Mouse (Mus musculus): Measurements from ENCODE around the gene Slc23a2. TPM values are rescaled to one million over a fixed set of nuclear protein-coding genes. Genes with fewer than 3 reads are reported as not detected.

Slc23a2 gene
- polyA plus RNA-seq, 1 experiment from 2014 or later: 7.8 TPM

GRCm38 (mm10) chr2:132030418-132031363, 114.2 kb downstream of the Slc23a2 start:
- ATAC-seq (replicated peaks; ENCODE audit: insufficient number of reproducible peaks, insufficient read depth, low FRiP score, low read depth): no peak
- no peaks in the 10 kb centered on the region; the same call in 1 of the 2 replicates for H3K27me3 ChIP-seq
- peak overlapping the region; percentile 80 for H3K27ac ChIP-seq
- peak overlapping the region; percentile 99 for H3K4me2 ChIP-seq
- H3K36me3 ChIP-seq: no peaks in the 10 kb centered on the region
- H3K9ac ChIP-seq: peak overlapping the region; percentile 72
- WGBS: 22% methylated on average over 23 of the region's 23 CpGs
- peak overlapping the region; percentile 75 for H3K4me3 ChIP-seq
- no peaks in the 10 kb centered on the region for H3K9me3 ChIP-seq (replicated peaks)
- peaks cover 30% of the 10 kb centered on the region for H3K4me1 ChIP-seq (replicated peaks)

- Histone ChIP-seq H3K27ac (peak within 1 kb of the TSS; percentile 80), H3K36me3 (no peaks in the 10 kb centered on the region), H3K9me3 (replicated peaks) (no peaks in the 10 kb centered on the region), H3K27me3 (no peaks in the 10 kb centered on the region; the same call in 1 of the 2 replicates), H3K4me3 (peak within 1 kb of the TSS; percentile 75), H3K4me2 (peak within 1 kb of the TSS; percentile 99), H3K9ac (peak within 1 kb of the TSS; percentile 72), H3K4me1 (replicated peaks) (peaks cover 25% of the 10 kb centered on the region)
- 1% methylated on average over 41 of the region's 48 CpGs for WGBS
- peak; percentile 85 for ATAC-seq (replicated peaks; ENCODE audit: insufficient number of reproducible peaks, insufficient read depth, low FRiP score, low read depth)
These were observed 115.1 kb downstream of the Slc23a2 start, which contains the start of gene Rassf2 for GRCm38 (mm10) chr2:132029646-132030417. Gene Rassf2, minus strand, starts transcription at chr2:132030258.

- peak; percentile 24; the same call in 1 of the 2 replicates for ATAC-seq (replicated peaks; ENCODE audit: insufficient number of reproducible peaks, insufficient read depth, low FRiP score, low read depth)
These were observed 115.9 kb downstream of the Slc23a2 start for GRCm38 (mm10) chr2:132028894-132029605.

GRCm38 (mm10) chr2:132028107-132028506, 116.8 kb downstream of the Slc23a2 start:
- no peak overlapping the region for H3K9ac ChIP-seq
- H3K4me2 ChIP-seq: peak overlapping the region; percentile 99
- H3K9me3 ChIP-seq (replicated peaks): no peaks in the 10 kb centered on the region
- peaks cover 26% of the 10 kb centered on the region for H3K4me1 ChIP-seq (replicated peaks)
- WGBS: 58% methylated on average over 5 of the region's 5 CpGs
- H3K27ac ChIP-seq: peak overlapping the region; percentile 80; the same call in 1 of the 2 replicates
- H3K27me3 ChIP-seq: no peaks in the 10 kb centered on the region; the same call in 1 of the 2 replicates
- peak overlapping the region; percentile 75 for H3K4me3 ChIP-seq
- ATAC-seq (replicated peaks; ENCODE audit: insufficient number of reproducible peaks, insufficient read depth, low FRiP score, low read depth): no peak
- no peaks in the 10 kb centered on the region for H3K36me3 ChIP-seq

More at GRCm38 (mm10) chr2:132028894-132029605, 115.9 kb downstream of the Slc23a2 start:
- Histone ChIP-seq H3K27ac (peak overlapping the region; percentile 80), H3K9ac (peak overlapping the region; percentile 72), H3K4me3 (peak overlapping the region; percentile 75), H3K4me2 (peak overlapping the region; percentile 99), H3K36me3 (no peaks in the 10 kb centered on the region), H3K9me3 (replicated peaks) (no peaks in the 10 kb centered on the region), H3K27me3 (no peaks in the 10 kb centered on the region; the same call in 1 of the 2 replicates), H3K4me1 (replicated peaks) (peaks cover 25% of the 10 kb centered on the region)
- WGBS: 2% methylated on average over 36 of the region's 36 CpGs

- no peaks in the 10 kb centered on the region for H3K36me3 ChIP-seq
- H3K27me3 ChIP-seq: no peaks in the 10 kb centered on the region; the same call in 1 of the 2 replicates
- H3K4me2 ChIP-seq: peak overlapping the region; percentile 99
- H3K4me3 ChIP-seq: 0 out of 2 replicates have a peak overlapping the region, but pooled peaks have one; percentile 16
- peaks cover 33% of the 10 kb centered on the region for H3K4me1 ChIP-seq (replicated peaks)
- H3K9ac ChIP-seq: no peak overlapping the region
- H3K27ac ChIP-seq: no peak overlapping the region
- no peak for ATAC-seq (replicated peaks; ENCODE audit: insufficient number of reproducible peaks, insufficient read depth, low FRiP score, low read depth)
- 56% methylated on average over 5 of the region's 5 CpGs for WGBS
- H3K9me3 ChIP-seq (replicated peaks): no peaks in the 10 kb centered on the region
These were observed 117.5 kb downstream of the Slc23a2 start for GRCm38 (mm10) chr2:132027366-132027765.

GRCm38 (mm10) chr2:132024028-132024427, 120.9 kb downstream of the Slc23a2 start:
- Histone ChIP-seq H3K27me3 (no peaks in the 10 kb centered on the region; the same call in 1 of the 2 replicates), H3K4me2 (no peak overlapping the region), H3K9ac (no peak overlapping the region), H3K4me1 (replicated peaks) (peaks cover 35% of the 10 kb centered on the region), H3K4me3 (no peak overlapping the region), H3K36me3 (no peaks in the 10 kb centered on the region), H3K9me3 (replicated peaks) (no peaks in the 10 kb centered on the region), H3K27ac (no peak overlapping the region)
- ATAC-seq (replicated peaks; ENCODE audit: insufficient number of reproducible peaks, insufficient read depth, low FRiP score, low read depth): no peak
- 79% methylated on average over 4 of the region's 4 CpGs for WGBS

- H3K4me1 ChIP-seq (replicated peaks): peaks cover 39% of the 10 kb centered on the region
- no peak overlapping the region for H3K9ac ChIP-seq
- no peaks in the 10 kb centered on the region for H3K9me3 ChIP-seq (replicated peaks)
- no peak overlapping the region for H3K4me2 ChIP-seq
- H3K36me3 ChIP-seq: no peaks in the 10 kb centered on the region
- H3K4me3 ChIP-seq: no peak overlapping the region
- 62% methylated on average over 8 of the region's 8 CpGs for WGBS
- H3K27me3 ChIP-seq: no peaks in the 10 kb centered on the region; the same call in 1 of the 2 replicates
- no peak for ATAC-seq (replicated peaks; ENCODE audit: insufficient number of reproducible peaks, insufficient read depth, low FRiP score, low read depth)
- H3K27ac ChIP-seq: peak overlapping the region; percentile 71
These were observed 122.3 kb downstream of the Slc23a2 start for GRCm38 (mm10) chr2:132022621-132023020.

GRCm38 (mm10) chr2:132021616-132022015, 123.3 kb downstream of the Slc23a2 start:
- no peak for ATAC-seq (replicated peaks; ENCODE audit: insufficient number of reproducible peaks, insufficient read depth, low FRiP score, low read depth)
- Histone ChIP-seq H3K36me3 (no peaks in the 10 kb centered on the region), H3K9me3 (replicated peaks) (no peaks in the 10 kb centered on the region), H3K4me2 (no peak overlapping the region), H3K9ac (no peak overlapping the region), H3K4me1 (replicated peaks) (peaks cover 40% of the 10 kb centered on the region), H3K27me3 (no peaks in the 10 kb centered on the region), H3K27ac (peak overlapping the region; percentile 71), H3K4me3 (no peak overlapping the region)
- WGBS: 69% methylated on average over 4 of the region's 4 CpGs

GRCm38 (mm10) chr2:132020991-132021541, 123.8 kb downstream of the Slc23a2 start:
- Histone ChIP-seq H3K27ac (peak overlapping the region; percentile 71), H3K27me3 (no peaks in the 10 kb centered on the region), H3K36me3 (no peaks in the 10 kb centered on the region), H3K9me3 (replicated peaks) (no peaks in the 10 kb centered on the region), H3K9ac (no peak overlapping the region), H3K4me3 (no peak overlapping the region), H3K4me2 (peak overlapping the region; percentile 11; the same call in 1 of the 2 replicates), H3K4me1 (replicated peaks) (peaks cover 40% of the 10 kb centered on the region)
- WGBS: 39% methylated on average over 5 of the region's 5 CpGs
- ATAC-seq (replicated peaks; ENCODE audit: insufficient number of reproducible peaks, insufficient read depth, low FRiP score, low read depth): 0 out of 2 replicates have a peak, but pooled peaks have one; percentile 29

GRCm38 (mm10) chr2:132020420-132020819, 124.5 kb downstream of the Slc23a2 start:
- WGBS: 69% methylated on average over 7 of the region's 7 CpGs
- ATAC-seq (replicated peaks; ENCODE audit: insufficient number of reproducible peaks, insufficient read depth, low FRiP score, low read depth): no peak
- no peaks in the 10 kb centered on the region for H3K27me3 ChIP-seq
- no peaks in the 10 kb centered on the region for H3K36me3 ChIP-seq
- peak overlapping the region; percentile 71 for H3K27ac ChIP-seq
- no peak overlapping the region for H3K4me3 ChIP-seq
- H3K9me3 ChIP-seq (replicated peaks): no peaks in the 10 kb centered on the region
- peak overlapping the region; percentile 11; the same call in 1 of the 2 replicates for H3K4me2 ChIP-seq
- H3K4me1 ChIP-seq (replicated peaks): peaks cover 40% of the 10 kb centered on the region
- no peak overlapping the region for H3K9ac ChIP-seq

Measured in heart, embryonic 15.5 days (tissue).